Mouse (Mus musculus) CH12.LX (cell line): Measurements from ENCODE around the gene Lrch1. TPM values are rescaled to one million over a fixed set of nuclear protein-coding genes. Genes with fewer than 3 reads are reported as not detected.

ENCODE experiments used
- DNase-seq: peaks from one replicate; pipeline ENCODE4 v3.0.0-alpha.2; 2013; ENCODE audit errors: extremely low read depth
- H3K27ac ChIP-seq: 2 replicates; pipeline ENCODE4 v1.5.1; 2012; ENCODE audit warnings: low read depth, mild to moderate bottlenecking, control low read depth, moderate library complexity; ENCODE audit not compliant: insufficient read depth
- H3K27me3 ChIP-seq: replicated peaks from 2 replicates; pipeline ENCODE3; 2012; ENCODE audit warnings: inconsistent platforms
- H3K36me3 ChIP-seq, 2 experiments: replicated peaks in 1 of 2; 2 replicates each; pipeline versions ENCODE3 to v1.6.1; 2012; ENCODE audit warnings: inconsistent platforms in 1 of 2, low read length in 1 of 2, mild to moderate bottlenecking in 1 of 2, mixed read lengths in 1 of 2, moderate library complexity in 1 of 2; ENCODE audit not compliant: control insufficient read depth in 1 of 2, insufficient read depth in 1 of 2
- H3K4me1 ChIP-seq, 2 experiments: 2 replicates each; pipeline ENCODE4 v1.6.1; 2012; ENCODE audit warnings: inconsistent platforms in 1 of 2, moderate library complexity in 1 of 2; ENCODE audit not compliant: insufficient read depth in 2 of 2, control insufficient read depth in 1 of 2
- H3K4me2 ChIP-seq: 2 replicates; pipeline ENCODE4 v1.6.1; 2012; ENCODE audit warnings: low read depth, mild to moderate bottlenecking, control low read depth; ENCODE audit not compliant: poor library complexity, insufficient read depth, severe bottlenecking
- H3K4me3 ChIP-seq, 3 experiments: fragments of 150-350 bp in 1 of 3; sonication (generic) in 1 of 3; replicated peaks in 1 of 3; 2 replicates each; pipeline versions ENCODE3 to v1.5.1; 2011 to 2012; ENCODE audit warnings: low read depth in 2 of 3, low read length in 2 of 3, mild to moderate bottlenecking in 2 of 3, moderate library complexity in 2 of 3, control low read depth in 1 of 3, improper control_type of control experiment in 1 of 3, inconsistent platforms in 1 of 3, mixed read lengths in 1 of 3; ENCODE audit not compliant: poor library complexity in 1 of 3
- H3K79me2 ChIP-seq: replicated peaks from 2 replicates; pipeline ENCODE4 v1.6.1; 2012; ENCODE audit warnings: mild to moderate bottlenecking, moderate library complexity; ENCODE audit not compliant: control insufficient read depth, poor library complexity, insufficient read depth, severe bottlenecking; ENCODE audit errors: extremely low read depth
- H3K9ac ChIP-seq: 2 replicates; pipeline ENCODE4 v1.6.1; 2012; ENCODE audit warnings: low read depth, mild to moderate bottlenecking, control low read depth, moderate library complexity; ENCODE audit not compliant: insufficient read depth
- H3K9me3 ChIP-seq: replicated peaks from 2 replicates; pipeline ENCODE3; 2012; ENCODE audit warnings: low read length, inconsistent platforms, mixed read lengths
- BHLHE40 ChIP-seq: IDR thresholded peaks from 2 replicates; pipeline ENCODE4 v1.6.1; 2011; ENCODE audit warnings: mild to moderate bottlenecking, low read depth, low read length, improper control_type of control experiment
- CHD1 ChIP-seq: IDR thresholded peaks from 2 replicates; pipeline ENCODE4 v1.6.1; 2012; ENCODE audit warnings: low read depth, low read length, improper control_type of control experiment, inconsistent platforms
- CHD2 ChIP-seq: IDR thresholded peaks from 2 replicates; pipeline ENCODE4 v1.6.1; 2011; ENCODE audit warnings: low read length, improper control_type of control experiment
- CTCF ChIP-seq, 2 experiments: IDR thresholded peaks in 1 of 2; conservative IDR thresholded peaks in 1 of 2; 2 replicates each; pipeline ENCODE4 v1.5.1; 2011 to 2012; ENCODE audit warnings: low read depth in 2 of 2, low read length in 2 of 2, improper control_type of control experiment in 1 of 2, inconsistent platforms in 1 of 2, mild to moderate bottlenecking in 1 of 2, moderate library complexity in 1 of 2
- ELF1 ChIP-seq: IDR thresholded peaks from 2 replicates; pipeline ENCODE4 v1.6.1; 2014; ENCODE audit warnings: low read depth, mild to moderate bottlenecking, inconsistent platforms, low read length, improper control_type of control experiment
- EP300 ChIP-seq: IDR thresholded peaks from 2 replicates; pipeline ENCODE4 v1.6.1; 2011; ENCODE audit warnings: low read length, improper control_type of control experiment
- GABPA ChIP-seq: IDR thresholded peaks from 2 replicates; pipeline ENCODE4 v1.6.1; 2012; ENCODE audit warnings: low read depth, low read length, improper control_type of control experiment, inconsistent platforms; ENCODE audit not compliant: insufficient replicate concordance
- HCFC1 ChIP-seq: IDR thresholded peaks from 2 replicates; pipeline ENCODE4 v1.6.1; 2012; ENCODE audit warnings: low read depth, mild to moderate bottlenecking, inconsistent platforms, low read length, improper control_type of control experiment
- IRF4 ChIP-seq: IDR thresholded peaks from 2 replicates; pipeline ENCODE4 v1.6.1; 2014; ENCODE audit warnings: low read depth, mild to moderate bottlenecking, inconsistent platforms, low read length, improper control_type of control experiment
- JUN ChIP-seq: IDR thresholded peaks from 2 replicates; pipeline ENCODE4 v1.6.1; 2011; ENCODE audit warnings: low read depth, mild to moderate bottlenecking, low read length, improper control_type of control experiment, moderate library complexity; ENCODE audit not compliant: insufficient read depth
- JUND ChIP-seq: conservative IDR thresholded peaks from 2 replicates; pipeline ENCODE4 v1.6.1; 2011; ENCODE audit warnings: low read depth, low read length, improper control_type of control experiment
- KAT2A ChIP-seq: IDR thresholded peaks from 2 replicates; pipeline ENCODE4 v1.6.1; 2012; ENCODE audit warnings: low read length, improper control_type of control experiment, inconsistent platforms; ENCODE audit not compliant: insufficient replicate concordance
- MAX ChIP-seq: IDR thresholded peaks from 2 replicates; pipeline ENCODE4 v1.6.1; 2011; ENCODE audit warnings: low read length, improper control_type of control experiment
- MAZ ChIP-seq: IDR thresholded peaks from 2 replicates; pipeline ENCODE4 v1.6.1; 2012; ENCODE audit warnings: low read depth, mild to moderate bottlenecking, inconsistent platforms, low read length, improper control_type of control experiment, moderate library complexity
- MEF2A ChIP-seq: IDR thresholded peaks from 2 replicates; pipeline ENCODE4 v1.6.1; 2014; ENCODE audit warnings: low read depth, mild to moderate bottlenecking, inconsistent platforms, low read length, improper control_type of control experiment, borderline replicate concordance
- MYC ChIP-seq: IDR thresholded peaks from 2 replicates; pipeline ENCODE4 v1.6.1; 2011; ENCODE audit warnings: low read depth, mild to moderate bottlenecking, improper control_type of control experiment, low read length
- NRF1 ChIP-seq: IDR thresholded peaks from 2 replicates; pipeline ENCODE4 v1.6.1; 2014; ENCODE audit warnings: low read depth, mild to moderate bottlenecking, inconsistent platforms, low read length, improper control_type of control experiment, moderate library complexity
- PAX5 ChIP-seq: IDR thresholded peaks from 2 replicates; pipeline ENCODE4 v1.6.1; 2012; ENCODE audit warnings: low read length, inconsistent platforms, mixed read lengths
- POLR2AphosphoS2 ChIP-seq: IDR thresholded peaks from 2 replicates; pipeline ENCODE4 v1.6.1; 2011; ENCODE audit warnings: low read depth, low read length, improper control_type of control experiment
- RAD21 ChIP-seq: IDR thresholded peaks from 2 replicates; pipeline ENCODE4 v1.6.1; 2011; ENCODE audit warnings: low read depth, mild to moderate bottlenecking, low read length, improper control_type of control experiment, moderate library complexity
- RCOR1 ChIP-seq: conservative IDR thresholded peaks from 2 replicates; pipeline ENCODE4 v1.6.1; 2012; ENCODE audit warnings: low read depth, mild to moderate bottlenecking, inconsistent platforms, low read length, improper control_type of control experiment
- SMC3 ChIP-seq: IDR thresholded peaks from 2 replicates; pipeline ENCODE4 v1.6.1; 2011; ENCODE audit warnings: low read depth, low read length, improper control_type of control experiment
- UBTF ChIP-seq: IDR thresholded peaks from 2 replicates; pipeline ENCODE4 v1.6.1; 2012; ENCODE audit warnings: low read depth, mild to moderate bottlenecking, inconsistent platforms, low read length, improper control_type of control experiment, moderate library complexity
- USF2 ChIP-seq: conservative IDR thresholded peaks from 2 replicates; pipeline ENCODE4 v1.6.1; 2011; ENCODE audit warnings: low read depth, low read length, improper control_type of control experiment
- dilution Hi-C: fragments of 300-500 bp; cut with MboI; formaldehyde crosslinking; loops from 2 replicates; pipeline ENCODE4 v1.14.3; 2020; ENCODE audit warnings: low sequenced_read_pairs; ENCODE audit not compliant: extremely low pct_unique_long_range_greater_than_20kb, extremely low pct_ligation_motif_present
- in situ Hi-C: fragments of 300-500 bp; cut with MboI; formaldehyde crosslinking; loops from 3 replicates; pipeline ENCODE4 v1.14.3; 2019; ENCODE audit warnings: low sequenced_read_pairs, low pct_ligation_motif_present, low pct_unique_long_range_greater_than_20kb, mixed read lengths
- polyA plus RNA-seq: library from polyadenylated mRNA; unstranded; fragments of >175 nt; gene quantifications from 2 replicates; pipeline ENCODE4 v1.2.1, GENCODE M21; 2012; ENCODE audit warnings: low read depth; ENCODE audit not compliant: insufficient read length
- total RNA-seq, 2 experiments: library from RNA; depleted of rRNA; stranded (reverse); fragments of 300-350 nt in 1 of 2; fragments of >200 nt in 1 of 2; gene quantifications; 2 replicates each; pipeline ENCODE4 v1.2.3; 2012 to 2014

The Lrch1 gene
- total and polyA plus RNA-seq, 3 experiments = 10.3 to 23.3 (median 12.8) TPM

GRCm38 (mm10) chr14:74851866-74852265 lies 95.8 kb downstream of the Lrch1 start:
- no peaks in the 10 kb centered on the region for H3K27me3 ChIP-seq
- in situ Hi-C loops (no loop called here), dilution Hi-C loops (no loop called here)
- H3K79me2 ChIP-seq = no peaks in the 10 kb centered on the region
- peaks cover 6 to 21% of the 10 kb centered on the region in 2 experiments for H3K4me1 ChIP-seq
- peaks cover 2 to 40% of the 10 kb centered on the region in 2 experiments for H3K36me3 ChIP-seq
- no peak overlapping the region for H3K4me3 ChIP-seq
- H3K27ac ChIP-seq = no peak overlapping the region
- no peak for DNase-seq
- TF ChIP-seq POLR2AphosphoS2 (no peak), RCOR1 (no peak), KAT2A (no peak), MYC (no peak), CTCF (conservative IDR thresholded peaks at IDR 0.05 in 1 of 2, IDR thresholded peaks at IDR 0.05 in 1 of 2; ENCODE audit: low read depth in 2 of 2, low read length in 2 of 2) (no peak), CHD1 (no peak), NRF1 (no peak), HCFC1 (no peak), RAD21 (no peak), UBTF (no peak), GABPA (no peak), USF2 (no peak)
- H3K9me3 ChIP-seq = peaks cover 2% of the 10 kb centered on the region
- H3K9ac ChIP-seq = no peak overlapping the region
- no peak overlapping the region for H3K4me2 ChIP-seq

DNA sequence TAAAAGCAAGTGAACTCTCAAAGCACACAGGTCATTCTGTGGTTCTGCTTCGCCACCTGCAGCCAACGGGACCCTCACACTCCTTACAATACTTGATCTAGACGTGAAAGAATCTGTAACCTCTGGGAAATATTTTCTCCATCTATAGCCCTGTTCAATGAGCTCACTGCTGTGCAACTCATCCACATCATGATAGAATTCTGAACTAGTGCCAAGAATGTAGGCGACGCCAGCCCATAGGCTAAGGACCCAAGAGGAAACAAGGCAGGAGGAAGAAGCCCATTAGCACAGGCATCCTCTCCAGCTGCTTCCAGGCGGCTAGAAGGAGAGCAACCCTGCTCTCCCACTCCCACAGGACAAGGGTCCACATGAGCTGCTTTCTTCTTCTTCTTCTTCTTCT lies 98.7 kb downstream of the Lrch1 start:
- Histone ChIP-seq H3K36me3 (peaks cover 0 to 23% of the 10 kb centered on the region in 2 experiments), H3K27ac (no peak overlapping the region), H3K4me2 (no peak overlapping the region), H3K79me2 (no peaks in the 10 kb centered on the region), H3K9me3 (no peaks in the 10 kb centered on the region), H3K4me3 (no peak overlapping the region), H3K9ac (no peak overlapping the region), H3K4me1 (peaks cover 9 to 38% of the 10 kb centered on the region in 2 experiments), H3K27me3 (no peaks in the 10 kb centered on the region)
- TF ChIP-seq USF2 (no peak), CHD1 (no peak), EP300 (no peak), ELF1 (no peak), BHLHE40 (no peak), JUND (no peak), HCFC1 (no peak), KAT2A (no peak), POLR2AphosphoS2 (no peak), IRF4 (no peak), MAX (no peak), SMC3 (no peak), JUN (no peak), MEF2A (no peak), MAZ (no peak), RAD21 (no peak), GABPA (no peak), CHD2 (no peak), PAX5 (no peak)
- in situ Hi-C loops = no loop called here
- dilution Hi-C loops = no loop called here
- no peak for DNase-seq
